Mouse (Mus musculus): ENCODE measurements at regions not wholly inside any gene's neighbourhood (a gene's known extent, or its start where the extent isn't known, plus 50 kb on each side); places are given as distances from the start of the nearest gene placed in this dataset.

- DNase-seq (ENCODE audit: low spot score), result no peak
Observed at GRCm38 (mm10) chr19:32881443-32881842, 124.1 kb downstream of the Pten start.

- no peak for DNase-seq (ENCODE audit: low spot score)
Observed at GRCm38 (mm10) chr19:32884279-32884678, 127.0 kb downstream of the Pten start.

- no peak for DNase-seq (ENCODE audit: low spot score)
Observed at GRCm38 (mm10) chr19:32885481-32886131, 128.3 kb downstream of the Pten start.

GRCm38 (mm10) chr19:32887190-32887589 lies 129.9 kb downstream of the Pten start:
- DNase-seq (ENCODE audit: low spot score), result no peak

- no peak for DNase-seq (ENCODE audit: low spot score)
Observed at GRCm38 (mm10) chr19:32888616-32889305, 131.5 kb downstream of the Pten start.

- DNase-seq (ENCODE audit: low spot score), result no peak
Observed at GRCm38 (mm10) chr19:32890801-32891200, 133.5 kb downstream of the Pten start.

- DNase-seq (ENCODE audit: low spot score), result no peak
Observed at GRCm38 (mm10) chr19:32892469-32892868, 135.2 kb downstream of the Pten start.

- DNase-seq (ENCODE audit: low spot score), result no peak
Observed at GRCm38 (mm10) chr19:32903454-32904108, 146.3 kb downstream of the Pten start.

- no peak for DNase-seq (ENCODE audit: low spot score)
Observed at GRCm38 (mm10) chr19:32904517-32904916, 147.2 kb downstream of the Pten start.

- no peak for DNase-seq (ENCODE audit: low spot score)
Observed at GRCm38 (mm10) chr19:32905901-32906431, 148.7 kb downstream of the Pten start.

- DNase-seq (ENCODE audit: low spot score), result no peak
Observed at GRCm38 (mm10) chr19:32906820-32907219, 149.5 kb downstream of the Pten start.

- no peak for DNase-seq (ENCODE audit: low spot score)
Observed at GRCm38 (mm10) chr19:32910050-32910462, 152.8 kb downstream of the Pten start.

GRCm38 (mm10) chr19:32912323-32912722 lies 155.0 kb downstream of the Pten start:
- DNase-seq (ENCODE audit: low spot score), result no peak

GRCm38 (mm10) chr19:32916507-32917280 lies 159.4 kb downstream of the Pten start:
- DNase-seq (ENCODE audit: low spot score), result no peak

GRCm38 (mm10) chr19:32921021-32921420 lies 163.7 kb downstream of the Pten start:
- DNase-seq (ENCODE audit: low spot score), result no peak

GRCm38 (mm10) chr19:32923911-32924310 lies 166.6 kb downstream of the Pten start:
- no peak for DNase-seq (ENCODE audit: low spot score)

- DNase-seq (ENCODE audit: low spot score), result no peak
Observed at GRCm38 (mm10) chr19:32925628-32926505, 168.6 kb downstream of the Pten start.

- no peak for DNase-seq (ENCODE audit: low spot score)
Observed at GRCm38 (mm10) chr19:32926571-32926970, 169.3 kb downstream of the Pten start.

- DNase-seq (ENCODE audit: low spot score), result no peak
Observed at GRCm38 (mm10) chr19:32933676-32934075, 176.4 kb downstream of the Pten start.

GRCm38 (mm10) chr19:32935638-32936037 lies 178.3 kb downstream of the Pten start:
- no peak for DNase-seq (ENCODE audit: low spot score)

GRCm38 (mm10) chr19:32937591-32937990 lies 180.3 kb downstream of the Pten start:
- no peak for DNase-seq (ENCODE audit: low spot score)
